ENCODE assay signal across 9 mouse cellular contexts in the genomic region with DNA sequence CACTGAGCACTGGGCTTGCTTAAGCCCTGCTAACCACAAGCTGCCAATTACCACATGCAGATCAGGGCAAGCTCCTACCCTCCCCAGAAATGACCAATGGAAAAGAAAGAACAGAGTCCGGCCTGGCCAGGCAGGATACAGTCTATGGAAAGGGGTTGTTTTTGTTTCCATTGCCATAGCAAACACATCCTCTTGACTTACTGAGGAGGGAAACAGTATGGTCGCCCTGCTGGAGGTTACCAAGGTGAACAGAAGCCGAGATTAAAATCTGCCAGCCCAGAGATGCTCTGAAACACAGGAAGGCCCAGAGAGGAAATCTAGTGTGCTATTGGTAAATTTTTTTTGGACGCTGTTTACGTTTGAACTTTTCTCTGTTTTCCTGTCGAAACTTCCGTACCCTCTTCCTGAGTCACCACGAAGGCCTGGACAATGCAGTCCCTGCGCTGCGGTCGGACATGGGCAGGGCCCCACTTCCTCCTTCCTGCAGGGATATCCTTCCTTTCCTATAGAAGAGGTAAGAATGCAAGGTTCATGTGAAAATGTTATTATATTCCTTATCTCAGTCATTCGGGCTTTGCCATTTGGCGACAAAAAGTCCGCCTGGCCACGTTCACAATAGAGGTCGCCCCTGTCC. TPM values are rescaled to one million over a fixed set of nuclear protein-coding genes. Genes with fewer than 3 reads are reported as not detected.
DNase-seq lines count a peak whose midpoint lies in the region; ATAC-seq and TF ChIP-seq lines count a peak whose summit lies in the region.
"Had no signal": no experiment of that assay in that cellular context is flagged by ENCODE, and none has a peak within 500 bp of the region (broad histone marks: within the 10 kb centered on the region; RNA-seq: fewer than 3 reads in every experiment).

No protein-coding gene starts in this region.

- peak; percentile 97 for TF ChIP-seq EP300 in lung, postnatal 0 days (IDR thresholded peaks at IDR 0.05)

- no peaks in the 10 kb centered on the region for H3K4me1 ChIP-seq in hindbrain, embryonic 14.5 days (replicated peaks; ENCODE audit: control insufficient read depth, insufficient read depth, low read length)
- H3K4me1 ChIP-seq in hindbrain, embryonic 11.5 days (replicated peaks; ENCODE audit: control insufficient read depth, insufficient read depth, low read length), result no peaks in the 10 kb centered on the region
- H3K4me1 ChIP-seq in lung, postnatal 0 days (ENCODE audit: insufficient read depth, low read depth, low read length), result peaks cover 2% of the 10 kb centered on the region; the same call in 1 of the 2 replicates
- no peaks in the 10 kb centered on the region for H3K4me1 ChIP-seq in midbrain, embryonic 13.5 days (replicated peaks)

- DNase-seq in hindbrain, embryonic 14.5 days (ENCODE audit: low spot score), result no peak
- no peak for DNase-seq in hindbrain, embryonic 11.5 days (ENCODE audit: low spot score)
- peak; percentile 61 to 77 for DNase-seq in kidney, adult 8-10 months
- DNase-seq in lung, postnatal 0 days (ENCODE audit: low spot score), result peak; percentile 84
- peak; percentile 28 for DNase-seq in thymus, postnatal 25 days
- DNase-seq in embryo, embryonic 11 days, result no peak

- WGBS in hindbrain, embryonic 14.5 days, result 83% methylated on average over 16 of the region's 16 CpGs
- 86% methylated on average over 16 of the region's 16 CpGs for WGBS in hindbrain, embryonic 11.5 days
- WGBS in lung, postnatal 0 days, result 57% methylated on average over 16 of the region's 16 CpGs
- 88% methylated on average over 16 of the region's 16 CpGs for WGBS in midbrain, embryonic 13.5 days

- no peak overlapping the region for H3K27ac ChIP-seq in hindbrain, embryonic 14.5 days
- no peak overlapping the region for H3K27ac ChIP-seq in hindbrain, embryonic 11.5 days (ENCODE audit: low read depth, low read length)
- peak overlapping the region; percentile 87 for H3K27ac ChIP-seq in lung, postnatal 0 days (ENCODE audit: low read length)
- H3K27ac ChIP-seq in midbrain, embryonic 13.5 days, result no peak overlapping the region

- H3K4me2 ChIP-seq in hindbrain, embryonic 14.5 days (replicated peaks), result no peak overlapping the region
- no peak overlapping the region for H3K4me2 ChIP-seq in hindbrain, embryonic 11.5 days (replicated peaks; ENCODE audit: low read depth, low read length)
- H3K4me2 ChIP-seq in lung, postnatal 0 days (replicated peaks; ENCODE audit: low read depth, low read length), result no peak overlapping the region
- no peak overlapping the region for H3K4me2 ChIP-seq in midbrain, embryonic 13.5 days (replicated peaks)

- TF ChIP-seq CTCF in lung, postnatal 0 days (IDR thresholded peaks at IDR 0.05), result no peak; the same call in 1 of the 2 replicates

- H3K36me3 ChIP-seq in hindbrain, embryonic 14.5 days (replicated peaks; ENCODE audit: control insufficient read depth, insufficient read depth), result no peaks in the 10 kb centered on the region
- H3K36me3 ChIP-seq in hindbrain, embryonic 11.5 days (ENCODE audit: control insufficient read depth, insufficient read depth, low read length), result no peaks in the 10 kb centered on the region
- H3K36me3 ChIP-seq in lung, postnatal 0 days (ENCODE audit: insufficient read depth, low read length), result no peaks in the 10 kb centered on the region
- no peaks in the 10 kb centered on the region for H3K36me3 ChIP-seq in midbrain, embryonic 13.5 days

- H3K4me3 ChIP-seq in hindbrain, embryonic 14.5 days (replicated peaks; ENCODE audit: low read length), result no peak overlapping the region
- no peak overlapping the region for H3K4me3 ChIP-seq in hindbrain, embryonic 11.5 days (ENCODE audit: low read depth, low read length)
- no peak overlapping the region for H3K4me3 ChIP-seq in lung, postnatal 0 days (ENCODE audit: low read depth, low read length)
- no peak overlapping the region for H3K4me3 ChIP-seq in midbrain, embryonic 13.5 days (replicated peaks)
- H3K4me3 ChIP-seq: erythroblast, embryonic 14.5 days had no signal

- H3K9ac ChIP-seq in hindbrain, embryonic 14.5 days, result no peak overlapping the region
- no peak overlapping the region for H3K9ac ChIP-seq in hindbrain, embryonic 11.5 days (ENCODE audit: low read depth, low read length)
- no peak overlapping the region for H3K9ac ChIP-seq in lung, postnatal 0 days (replicated peaks; ENCODE audit: low read depth)
- H3K9ac ChIP-seq in midbrain, embryonic 13.5 days (replicated peaks), result no peak overlapping the region

- H3K9me3 ChIP-seq in hindbrain, embryonic 14.5 days (ENCODE audit: control insufficient read depth, low read length), result no peaks in the 10 kb centered on the region
- H3K9me3 ChIP-seq in hindbrain, embryonic 11.5 days (ENCODE audit: control insufficient read depth, low read length), result no peaks in the 10 kb centered on the region
- no peaks in the 10 kb centered on the region for H3K9me3 ChIP-seq in lung, postnatal 0 days (ENCODE audit: low read length)
- 0 out of 2 replicates have a peak, but pooled peaks cover 3% of the 10 kb centered on the region for H3K9me3 ChIP-seq in midbrain, embryonic 13.5 days

- no peaks in the 10 kb centered on the region for H3K27me3 ChIP-seq in hindbrain, embryonic 14.5 days (ENCODE audit: control insufficient read depth, insufficient read depth, low read length)
- H3K27me3 ChIP-seq in hindbrain, embryonic 11.5 days (ENCODE audit: control insufficient read depth, insufficient read depth, low read length), result no peaks in the 10 kb centered on the region
- no peaks in the 10 kb centered on the region for H3K27me3 ChIP-seq in lung, postnatal 0 days (replicated peaks; ENCODE audit: insufficient read depth, low read length)
- H3K27me3 ChIP-seq in midbrain, embryonic 13.5 days, result no peaks in the 10 kb centered on the region

- 0 out of 2 replicates have a peak, but pooled peaks have one; percentile 31 for ATAC-seq in hindbrain, embryonic 14.5 days (ENCODE audit: low FRiP score)
- no peak for ATAC-seq in hindbrain, embryonic 11.5 days (ENCODE audit: low FRiP score)
- ATAC-seq in granulocyte monocyte progenitor cell, adult 5-6 weeks (replicated peaks; ENCODE audit: poor library complexity, severe bottlenecking), result peak; percentile 85
- ATAC-seq in lung, postnatal 0 days, result peak; percentile 94
- no peak for ATAC-seq in midbrain, embryonic 13.5 days

RNA-seq across cellular contexts. Expression of a gene that starts 25.0 kb away (rescaled TPM):
- polyA plus RNA-seq in hindbrain, embryonic 14.5 days (2014; fragmentation: Nextera tagmentation; extraction: Ambion mirVana), result 7.9 and 11.3 TPM in 2 replicates
- 16.0 and 22.8 TPM in 2 replicates for polyA plus RNA-seq in hindbrain, embryonic 11.5 days (2014; fragmentation: Nextera tagmentation; extraction: Ambion mirVana)
- 32.0 and 34.6 TPM in 2 replicates for total RNA-seq in granulocyte monocyte progenitor cell, adult 5-6 weeks (2014; fragmentation: Nextera tagmentation)
- 16.3 and 19.0 TPM in 2 replicates for total RNA-seq in granulocyte monocyte progenitor cell, adult 5-6 weeks (2017)
- polyA plus RNA-seq in lung, postnatal 0 days (2015; fragmentation: Nextera tagmentation; extraction: Ambion mirVana), result 56.0 and 61.5 TPM in 2 replicates
- 7.7 and 8.5 TPM in 2 replicates for polyA plus RNA-seq in midbrain, embryonic 13.5 days (2015; fragmentation: Nextera tagmentation; extraction: Ambion mirVana)

Comparison
In these comparisons a context has a peak if more than half of its experiments do, and no peak if none do; other contexts are left out.
1. ATAC-seq: peak in hindbrain, embryonic 14.5 days (single experiment), granulocyte monocyte progenitor cell, adult 5-6 weeks (single experiment) and lung, postnatal 0 days (single experiment); none in hindbrain, embryonic 11.5 days (single experiment) and midbrain, embryonic 13.5 days (single experiment).
2. DNase-seq: peak in kidney, adult 8-10 months (2 of 2), lung, postnatal 0 days (single experiment) and thymus, postnatal 25 days (single experiment); none in hindbrain, embryonic 14.5 days (single experiment), hindbrain, embryonic 11.5 days (single experiment) and embryo, embryonic 11 days (single experiment).